Mouse (Mus musculus) neural tube, embryonic 13.5 days (tissue): ENCODE measurements around the gene Mycbpap. TPM values are rescaled to one million over a fixed set of nuclear protein-coding genes. Genes with fewer than 3 reads are reported as not detected.
A peak's percentile ranks its signal among the peaks of the same experiment; 100 is the strongest.

ENCODE experiments used
- ATAC-seq: fragments of 200-750 bp; cut with Nextera tagmentation; 2 replicates; pipeline ENCODE4 v1.8.0; 2017; ENCODE audit warnings: low read depth, mild to moderate bottlenecking, moderate TSS enrichment, moderate library complexity
- H3K27ac ChIP-seq: fragments of 300-500 bp; sonication (generic); replicated peaks from 2 replicates; pipeline ENCODE4 v1.5.1; 2015; ENCODE audit warnings: moderate library complexity, mild to moderate bottlenecking, inconsistent platforms
- H3K27me3 ChIP-seq: fragments of 300-500 bp; sonication (generic); 2 replicates; pipeline ENCODE4 v1.6.1; 2015; ENCODE audit warnings: mild to moderate bottlenecking, inconsistent platforms
- H3K36me3 ChIP-seq: fragments of 300-500 bp; sonication (generic); 2 replicates; pipeline ENCODE4 v1.6.1; 2015; ENCODE audit warnings: mild to moderate bottlenecking, inconsistent platforms
- H3K4me1 ChIP-seq: fragments of 300-500 bp; sonication (generic); replicated peaks from 2 replicates; pipeline ENCODE4 v1.6.1; 2015; ENCODE audit warnings: inconsistent platforms
- H3K4me2 ChIP-seq: fragments of 300-500 bp; sonication (generic); 2 replicates; pipeline ENCODE4 v1.6.1; 2015; ENCODE audit warnings: inconsistent platforms, mild to moderate bottlenecking, moderate library complexity
- H3K4me3 ChIP-seq: fragments of 300-500 bp; sonication (generic); 2 replicates; pipeline ENCODE4 v1.5.1; 2015; ENCODE audit warnings: mild to moderate bottlenecking, inconsistent platforms
- H3K9ac ChIP-seq: fragments of 300-500 bp; sonication (generic); 2 replicates; pipeline ENCODE4 v1.6.1; 2015; ENCODE audit warnings: moderate library complexity, mild to moderate bottlenecking, inconsistent platforms
- H3K9me3 ChIP-seq: fragments of 300-500 bp; sonication (generic); 2 replicates; pipeline ENCODE4 v1.6.1; 2016; ENCODE audit warnings: inconsistent platforms
- WGBS: fragments of 180-500 bp; shearing (Covaris S2); methylation state at CpG from one replicate; pipeline ENCODE4 v1.1.7; 2015; 5-methylcytosine and 5-hydroxymethylcytosine counted together
- polyA plus RNA-seq: library from polyadenylated mRNA; unstranded; fragments of >200 nt; fragmentation: Nextera tagmentation; extraction: Ambion mirVana; gene quantifications from 2 replicates; pipeline ENCODE4 v1.2.1, GENCODE M21; 2015

The Mycbpap gene
- polyA plus RNA-seq: 1.9 and 2.1 TPM in 2 replicates

DNA sequence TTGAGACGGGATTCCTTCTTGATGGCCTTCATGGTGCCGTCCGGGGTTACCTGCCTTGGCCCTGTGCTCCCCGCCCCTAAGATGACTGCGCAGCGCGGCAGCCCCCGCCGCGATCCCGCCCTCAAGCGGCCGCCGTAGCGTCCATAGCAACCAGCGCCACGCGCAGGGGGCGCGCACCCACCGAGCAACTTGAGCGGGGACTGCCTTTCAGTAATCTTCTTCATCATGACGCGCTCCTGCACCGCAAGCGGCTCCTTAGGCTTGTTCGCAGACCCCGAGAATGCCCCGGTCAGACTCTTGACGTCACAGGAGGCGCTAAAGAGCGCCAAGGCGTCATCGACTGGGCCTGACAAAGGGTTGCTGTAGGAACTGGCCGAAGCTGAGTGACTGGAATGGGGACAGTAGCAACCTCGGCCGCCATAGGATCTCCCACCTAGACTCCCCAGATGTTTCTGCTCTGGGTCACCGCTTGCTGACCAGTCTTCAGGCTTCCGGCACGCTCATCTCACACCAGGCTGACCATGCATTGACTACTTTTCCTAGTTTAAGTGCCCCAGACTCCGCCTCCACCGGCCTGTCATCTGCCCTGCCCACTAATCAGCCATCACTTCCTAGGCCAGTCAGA, at the start of gene Mycbpap:
TSS of gene Mycbpap (minus strand) at position 524 of the 625 bp plus-strand sequence.
- Histone ChIP-seq H3K27ac (no peak within 1 kb of the TSS), H3K27me3 (peaks cover 5% of the 10 kb centered on the region; the same call in 1 of the 2 replicates), H3K4me2 (peak within 1 kb of the TSS; percentile 71), H3K4me3 (peak within 1 kb of the TSS; percentile 50), H3K9ac (peak within 1 kb of the TSS; percentile 61), H3K36me3 (no peaks in the 10 kb centered on the region), H3K9me3 (no peaks in the 10 kb centered on the region), H3K4me1 (peaks cover 6% of the 10 kb centered on the region; the same call in 1 of the 2 replicates)
- under 1% methylated on average over 42 of the region's 42 CpGs for WGBS
- peak; percentile 82 for ATAC-seq

GRCm38 (mm10) chr11:94570612-94571011, 49.1 kb upstream of the Mycbpap start:
- Histone ChIP-seq H3K4me1 (peaks cover 13% of the 10 kb centered on the region), H3K9me3 (no peaks in the 10 kb centered on the region), H3K36me3 (no peaks in the 10 kb centered on the region), H3K9ac (no peak overlapping the region), H3K27ac (no peak overlapping the region; the same call in 1 of the 2 replicates), H3K4me3 (no peak overlapping the region), H3K4me2 (no peak overlapping the region), H3K27me3 (peaks cover 11% of the 10 kb centered on the region)
- WGBS: 25% methylated on average over 9 of the region's 9 CpGs
- ATAC-seq: no peak

GRCm38 (mm10) chr11:94567326-94567725, 45.8 kb upstream of the Mycbpap start:
- Histone ChIP-seq H3K4me1 (peaks cover 30% of the 10 kb centered on the region), H3K4me3 (no peak overlapping the region), H3K9me3 (no peaks in the 10 kb centered on the region), H3K27me3 (peaks cover 35% of the 10 kb centered on the region), H3K9ac (no peak overlapping the region), H3K36me3 (no peaks in the 10 kb centered on the region), H3K27ac (no peak overlapping the region), H3K4me2 (no peak overlapping the region)
- WGBS: 88% methylated on average over 7 of the region's 7 CpGs
- no peak for ATAC-seq

DNA sequence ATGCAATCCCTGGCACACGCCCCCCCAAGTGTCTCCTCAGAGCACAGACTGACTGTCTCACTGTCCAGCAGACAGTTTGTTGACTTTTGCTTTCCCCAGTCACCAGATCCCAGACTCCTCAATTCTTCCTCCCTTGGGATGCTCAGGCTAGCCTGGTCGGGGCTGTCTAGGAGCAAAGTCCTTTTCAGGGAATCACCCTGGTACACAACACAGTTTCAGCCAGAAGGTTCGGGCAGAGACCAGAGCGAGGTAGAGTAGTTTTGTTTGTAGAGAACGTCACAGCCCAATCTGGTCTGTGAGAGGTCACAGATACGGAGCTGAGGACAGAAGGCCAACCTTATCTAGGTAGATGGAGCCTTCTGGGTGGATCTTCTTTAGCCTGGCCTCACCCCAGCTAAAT, 45.0 kb upstream of the Mycbpap start:
- no peaks in the 10 kb centered on the region for H3K36me3 ChIP-seq
- 82% methylated on average over 6 of the region's 6 CpGs for WGBS
- ATAC-seq: no peak
- H3K27me3 ChIP-seq: peaks cover 35% of the 10 kb centered on the region
- H3K4me2 ChIP-seq: no peak overlapping the region
- H3K9me3 ChIP-seq: no peaks in the 10 kb centered on the region
- no peak overlapping the region for H3K27ac ChIP-seq
- no peak overlapping the region for H3K9ac ChIP-seq
- peaks cover 30% of the 10 kb centered on the region for H3K4me1 ChIP-seq
- no peak overlapping the region for H3K4me3 ChIP-seq

DNA sequence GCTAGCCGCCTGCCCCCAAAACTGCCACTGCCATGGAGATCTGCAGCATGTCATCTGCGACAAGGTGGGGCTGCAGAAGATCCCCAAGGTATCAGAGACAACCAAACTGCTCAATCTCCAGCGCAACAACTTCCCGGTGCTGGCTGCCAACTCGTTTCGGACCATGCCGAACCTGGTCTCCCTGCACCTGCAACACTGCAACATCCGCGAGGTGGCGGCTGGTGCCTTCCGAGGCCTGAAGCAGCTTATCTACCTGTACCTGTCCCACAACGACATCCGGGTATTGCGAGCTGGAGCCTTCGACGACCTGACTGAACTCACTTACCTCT, 43.6 kb upstream of the Mycbpap start:
- no peak for ATAC-seq
- Histone ChIP-seq H3K27me3 (peaks cover 35% of the 10 kb centered on the region), H3K9ac (no peak overlapping the region), H3K36me3 (no peaks in the 10 kb centered on the region), H3K4me1 (peaks cover 18% of the 10 kb centered on the region), H3K4me3 (peak overlapping the region; percentile 25), H3K9me3 (no peaks in the 10 kb centered on the region), H3K4me2 (peak overlapping the region; percentile 47), H3K27ac (no peak overlapping the region)
- 13% methylated on average over 16 of the region's 16 CpGs for WGBS

DNA sequence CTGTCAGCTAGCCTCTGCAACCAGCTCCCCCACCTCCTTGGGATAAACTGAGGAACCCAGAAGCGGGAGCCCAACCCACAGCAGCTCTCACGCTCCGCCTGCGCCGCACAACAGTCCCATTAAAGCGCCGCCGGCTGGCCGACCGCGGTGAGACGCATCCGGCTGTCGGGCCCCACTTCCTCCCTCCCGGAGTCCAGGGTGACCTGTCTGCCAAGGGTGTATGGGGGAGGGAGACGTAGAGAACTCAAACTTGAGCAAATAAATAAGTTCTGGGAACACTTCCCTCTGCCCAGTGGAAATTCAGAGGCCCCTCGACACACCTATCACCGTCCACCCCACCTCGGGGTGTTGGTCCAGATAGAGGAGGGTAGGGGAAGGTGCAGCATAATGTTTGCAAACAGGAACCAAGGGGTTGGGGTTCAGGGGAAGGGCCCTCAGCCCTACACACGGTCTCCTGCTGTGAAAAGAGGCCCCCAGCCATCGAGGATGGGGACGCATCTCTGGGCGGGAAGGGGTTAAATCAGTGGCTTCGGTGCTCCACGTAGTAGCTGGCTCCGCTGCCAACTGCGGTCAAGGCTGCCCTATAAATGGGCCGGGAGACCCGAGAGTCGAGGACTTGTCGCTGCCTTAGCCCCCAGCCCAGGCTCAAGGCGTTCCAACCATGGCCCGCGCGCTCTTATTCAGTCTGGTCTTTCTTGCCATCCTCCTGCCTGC, 43.1 kb upstream of the Mycbpap start, which contains the start of gene Chad:
TSS of gene Chad (plus strand) at position 611 of the 714 bp plus-strand sequence.
- ATAC-seq: peak; percentile 40; the same call in 1 of the 2 replicates
- WGBS: 2% methylated on average over 35 of the region's 35 CpGs
- Histone ChIP-seq H3K4me3 (peak within 1 kb of the TSS; percentile 25), H3K9ac (peak within 1 kb of the TSS; percentile 17; the same call in 1 of the 2 replicates), H3K4me1 (peaks cover 17% of the 10 kb centered on the region), H3K4me2 (peak within 1 kb of the TSS; percentile 47), H3K36me3 (no peaks in the 10 kb centered on the region), H3K27ac (no peak within 1 kb of the TSS), H3K9me3 (no peaks in the 10 kb centered on the region), H3K27me3 (peaks cover 35% of the 10 kb centered on the region)

DNA sequence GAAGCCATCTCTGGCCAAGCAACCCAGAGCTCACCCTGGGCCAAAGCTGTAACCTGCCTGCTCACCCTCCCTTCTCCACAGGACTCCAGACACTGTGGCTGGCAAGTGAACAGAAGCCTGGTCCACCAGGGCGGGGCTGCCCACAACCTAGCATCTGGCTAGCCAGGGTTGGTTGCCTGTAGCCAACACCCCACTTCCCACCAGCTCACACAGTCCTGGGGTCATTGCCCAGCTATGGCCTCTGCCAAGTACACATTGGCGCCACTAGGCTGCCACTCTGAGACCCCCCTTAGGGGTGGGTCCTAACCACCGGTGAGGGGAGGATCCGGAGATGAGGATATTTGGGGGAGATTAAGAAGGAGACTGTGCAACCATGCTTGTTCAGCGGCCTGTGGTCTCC, 42.3 kb upstream of the Mycbpap start:
- no peak overlapping the region; the same call in 1 of the 2 replicates for H3K4me2 ChIP-seq
- 66% methylated on average over 5 of the region's 5 CpGs for WGBS
- H3K9ac ChIP-seq: no peak overlapping the region
- ATAC-seq: 0 out of 2 replicates have a peak, but pooled peaks have one; percentile 29
- no peak overlapping the region for H3K4me3 ChIP-seq
- no peaks in the 10 kb centered on the region for H3K36me3 ChIP-seq
- H3K9me3 ChIP-seq: no peaks in the 10 kb centered on the region
- H3K27me3 ChIP-seq: peaks cover 35% of the 10 kb centered on the region
- peaks cover 17% of the 10 kb centered on the region for H3K4me1 ChIP-seq
- no peak overlapping the region for H3K27ac ChIP-seq

GRCm38 (mm10) chr11:94563383-94563782, 41.8 kb upstream of the Mycbpap start:
- Histone ChIP-seq H3K4me2 (no peak overlapping the region), H3K4me1 (peaks cover 17% of the 10 kb centered on the region), H3K27me3 (peaks cover 35% of the 10 kb centered on the region), H3K27ac (no peak overlapping the region), H3K9me3 (no peaks in the 10 kb centered on the region), H3K9ac (no peak overlapping the region), H3K36me3 (no peaks in the 10 kb centered on the region), H3K4me3 (no peak overlapping the region)
- 93% methylated on average over 5 of the region's 5 CpGs for whole genome bisulfite sequencing
- ATAC-seq: no peak

DNA sequence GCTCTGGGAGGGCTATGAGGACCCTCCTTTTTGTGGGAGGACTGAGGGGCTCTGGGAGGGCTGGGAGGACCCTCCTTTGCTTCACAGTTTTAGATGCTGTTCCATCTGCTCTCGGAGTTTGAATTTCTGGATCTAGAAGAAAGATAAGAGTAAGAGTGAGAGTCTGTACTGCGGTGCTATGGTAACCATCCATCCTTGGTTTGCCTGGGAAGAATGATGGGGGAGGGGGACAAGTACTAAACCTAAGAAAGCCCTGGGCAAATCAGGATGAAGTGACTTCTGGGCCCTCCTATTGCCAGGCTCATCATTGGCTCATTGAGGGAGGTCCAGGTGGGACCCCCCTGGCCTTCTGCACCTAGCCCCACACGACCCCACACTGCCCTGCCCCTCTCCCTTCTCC, 36.7 kb upstream of the Mycbpap start:
- H3K27me3 ChIP-seq: 0 out of 2 replicates have a peak, but pooled peaks cover under 1% of the 10 kb centered on the region
- H3K27ac ChIP-seq: no peak overlapping the region
- no peak overlapping the region for H3K4me2 ChIP-seq
- ATAC-seq: no peak
- no peaks in the 10 kb centered on the region for H3K36me3 ChIP-seq
- WGBS: 82% methylated on average over 3 of the region's 3 CpGs
- H3K4me3 ChIP-seq: no peak overlapping the region
- H3K4me1 ChIP-seq: no peaks in the 10 kb centered on the region
- no peaks in the 10 kb centered on the region for H3K9me3 ChIP-seq
- no peak overlapping the region for H3K9ac ChIP-seq

DNA sequence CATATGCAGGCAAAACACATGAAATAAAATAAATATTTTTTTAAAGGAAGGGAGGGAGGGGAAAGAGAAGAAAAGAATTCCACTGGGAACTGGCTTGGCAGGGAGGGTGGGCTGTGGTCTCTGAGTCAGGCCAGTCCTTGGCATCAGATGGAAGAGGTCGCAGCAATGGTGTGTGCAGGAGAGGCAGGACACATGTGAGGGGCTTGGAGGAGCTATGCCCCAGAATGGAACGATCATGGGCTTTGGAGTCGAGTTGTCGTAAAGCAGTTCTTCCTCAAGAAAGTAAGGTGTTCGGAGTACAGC, 28.9 kb upstream of the Mycbpap start:
- Histone ChIP-seq H3K27ac (no peak overlapping the region), H3K27me3 (no peaks in the 10 kb centered on the region), H3K36me3 (no peaks in the 10 kb centered on the region), H3K4me2 (no peak overlapping the region), H3K4me1 (peaks cover 8% of the 10 kb centered on the region), H3K4me3 (no peak overlapping the region), H3K9ac (no peak overlapping the region), H3K9me3 (no peaks in the 10 kb centered on the region)
- ATAC-seq: no peak
- WGBS: 82% methylated on average over 5 of the region's 5 CpGs

DNA sequence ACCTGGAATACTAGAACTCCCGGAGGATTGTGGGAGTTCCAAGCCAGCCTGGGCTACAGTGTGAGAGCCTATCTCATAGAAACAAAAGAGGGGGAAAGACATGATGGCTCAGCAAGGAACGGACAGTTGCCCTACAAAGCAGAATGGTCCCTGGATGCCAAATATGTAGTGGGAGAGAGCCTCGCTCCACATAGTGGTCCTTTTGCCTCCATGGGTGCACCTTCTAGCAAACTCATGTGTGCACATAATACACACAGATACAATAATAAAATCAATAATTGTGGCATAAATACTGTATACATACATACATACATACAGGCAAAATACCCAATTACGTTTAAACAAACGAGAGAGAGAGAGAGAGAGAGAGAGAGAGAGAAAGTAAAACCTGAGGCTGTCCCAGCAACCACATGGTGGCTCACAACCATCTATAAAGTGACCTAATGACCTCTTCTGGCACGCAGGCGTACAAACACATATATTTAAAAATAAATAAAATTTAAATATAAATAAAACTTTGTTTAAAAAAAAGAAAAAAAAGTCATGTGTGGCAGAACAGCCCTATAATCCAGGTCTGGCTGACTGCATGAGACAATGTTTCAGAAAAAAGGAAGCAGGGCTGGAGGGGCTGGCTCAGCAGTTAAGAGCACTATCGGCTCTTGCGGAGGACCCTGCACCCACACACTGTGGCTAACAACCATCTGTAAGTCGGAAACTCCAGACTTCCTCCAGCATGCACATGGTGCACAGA, 28.3 kb upstream of the Mycbpap start:
- Histone ChIP-seq H3K9me3 (no peaks in the 10 kb centered on the region), H3K27ac (peak overlapping the region; percentile 93; the same call in 1 of the 2 replicates), H3K36me3 (no peaks in the 10 kb centered on the region), H3K4me3 (no peak overlapping the region), H3K27me3 (no peaks in the 10 kb centered on the region), H3K9ac (0 out of 2 replicates have a peak overlapping the region, but pooled peaks have one; percentile 77), H3K4me2 (0 out of 2 replicates have a peak overlapping the region, but pooled peaks have one; percentile 85), H3K4me1 (peaks cover 8% of the 10 kb centered on the region)
- WGBS: 76% methylated on average over 10 of the region's 10 CpGs
- ATAC-seq: no peak
